Mouse (Mus musculus) kidney, postnatal 0 days (tissue): ENCODE data around the gene Btn1a1. TPM values are rescaled to one million over a fixed set of nuclear protein-coding genes. Genes with fewer than 3 reads are reported as not detected.

Experiments used
- ATAC-seq: fragments of 200-750 bp; cut with Nextera tagmentation; replicated peaks from 2 replicates; pipeline ENCODE4 v1.8.0; 2017; ENCODE audit warnings: low read depth, moderate number of reproducible peaks, moderate TSS enrichment, moderate library complexity; ENCODE audit not compliant: low FRiP score
- DNase-seq: peaks from one replicate; pipeline ENCODE4 v3.0.0-alpha.2; 2016; ENCODE audit warnings: low spot score
- H3K27ac ChIP-seq: fragments of 300-500 bp; sonication (generic); 2 replicates; pipeline ENCODE4 v1.5.1; 2014; ENCODE audit warnings: mild to moderate bottlenecking
- H3K27me3 ChIP-seq: fragments of 300-500 bp; sonication (generic); 2 replicates; pipeline ENCODE4 v1.6.1; 2014; ENCODE audit warnings: low read length, mixed read lengths; ENCODE audit not compliant: insufficient read depth
- H3K36me3 ChIP-seq: fragments of 300-500 bp; sonication (generic); 2 replicates; pipeline ENCODE4 v1.6.1; 2014; ENCODE audit warnings: low read length, mixed read lengths; ENCODE audit not compliant: insufficient read depth
- H3K4me1 ChIP-seq: fragments of 300-500 bp; sonication (generic); replicated peaks from 2 replicates; pipeline ENCODE4 v1.6.1; 2014; ENCODE audit warnings: antibody characterized with exemption, low read length, mixed read lengths; ENCODE audit not compliant: insufficient read depth
- H3K4me2 ChIP-seq: fragments of 300-500 bp; sonication (generic); 2 replicates; pipeline ENCODE4 v1.6.1; 2014; ENCODE audit warnings: mild to moderate bottlenecking, low read length, moderate library complexity, mixed read lengths
- H3K4me3 ChIP-seq: fragments of 300-500 bp; sonication (generic); replicated peaks from 2 replicates; pipeline ENCODE4 v1.5.1; 2014; ENCODE audit warnings: low read depth, low read length
- H3K9ac ChIP-seq: fragments of 300-500 bp; sonication (generic); 2 replicates; pipeline ENCODE4 v1.6.1; 2014; ENCODE audit warnings: low read depth, low read length
- H3K9me3 ChIP-seq: fragments of 300-500 bp; sonication (generic); replicated peaks from 2 replicates; pipeline ENCODE4 v1.6.1; 2016; ENCODE audit warnings: low read length, inconsistent platforms, mixed read lengths
- CTCF ChIP-seq: IDR thresholded peaks from 2 replicates; pipeline ENCODE4 v1.5.1; 2016; ENCODE audit warnings: antibody characterized with exemption, low read depth, mild to moderate bottlenecking, moderate library complexity
- WGBS: fragments of 180-500 bp; shearing (Covaris S2); extraction: QIAGEN DNeasy Blood & Tissue Kit; methylation state at CpG from one replicate; pipeline ENCODE4 v1.1.7; 2014; 5-methylcytosine and 5-hydroxymethylcytosine counted together
- polyA plus RNA-seq: library from polyadenylated mRNA; unstranded; fragments of >200 nt; fragmentation: Nextera tagmentation; extraction: Ambion mirVana; gene quantifications from 2 replicates; pipeline ENCODE4 v1.2.1, GENCODE M21; 2015

Gene Btn1a1
- polyA plus RNA-seq, 1 experiment from 2014 or later = not detected

- DNase-seq (no peak), ATAC-seq (no peak)
- no peak for TF ChIP-seq CTCF
- Histone ChIP-seq H3K36me3 (no peaks in the 10 kb centered on the region), H3K9me3 (no peaks in the 10 kb centered on the region), H3K4me3 (no peak overlapping the region), H3K4me1 (0 out of 2 replicates have a peak, but pooled peaks cover 3% of the 10 kb centered on the region), H3K4me2 (peak overlapping the region; percentile 66; the same call in 1 of the 2 replicates), H3K27me3 (no peaks in the 10 kb centered on the region), H3K9ac (no peak overlapping the region), H3K27ac (no peak overlapping the region)
- WGBS = 61% methylated on average over 5 of the region's 5 CpGs
These were observed 31.9 kb downstream of the Btn1a1 start for GRCm38 (mm10) chr13:23433801-23434200.

DNA sequence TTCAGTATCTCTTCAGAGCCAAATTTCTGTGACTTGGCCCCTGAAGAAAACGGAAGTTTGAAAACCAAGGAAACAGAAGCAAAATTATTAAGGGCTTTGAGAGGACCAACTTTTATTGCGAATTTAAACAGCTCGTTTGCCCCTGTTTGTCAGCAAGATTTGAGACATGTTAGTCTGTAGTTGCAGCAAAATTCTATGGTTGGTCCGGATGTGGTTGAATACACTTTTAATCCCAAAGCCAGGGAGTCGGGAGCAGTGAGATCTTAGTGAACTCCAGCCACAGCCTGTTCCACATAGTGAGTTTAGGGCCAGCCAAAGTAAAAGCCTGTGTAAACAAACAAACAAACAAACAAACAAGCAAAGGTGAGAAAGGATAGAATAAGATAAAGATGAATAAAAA lies 32.5 kb downstream of the Btn1a1 start:
- H3K4me2 ChIP-seq = peak overlapping the region; percentile 66
- no peak for TF ChIP-seq CTCF
- no peaks in the 10 kb centered on the region for H3K27me3 ChIP-seq
- no peaks in the 10 kb centered on the region for H3K9me3 ChIP-seq
- 0 out of 2 replicates have a peak, but pooled peaks cover 3% of the 10 kb centered on the region for H3K4me1 ChIP-seq
- H3K4me3 ChIP-seq = peak overlapping the region; percentile 58
- DNase-seq = no peak
- no peak for ATAC-seq
- 11% methylated on average over 5 of the region's 5 CpGs for WGBS
- peak overlapping the region; percentile 94 for H3K27ac ChIP-seq
- no peaks in the 10 kb centered on the region for H3K36me3 ChIP-seq
- 0 out of 2 replicates have a peak overlapping the region, but pooled peaks have one; percentile 23 for H3K9ac ChIP-seq

DNA sequence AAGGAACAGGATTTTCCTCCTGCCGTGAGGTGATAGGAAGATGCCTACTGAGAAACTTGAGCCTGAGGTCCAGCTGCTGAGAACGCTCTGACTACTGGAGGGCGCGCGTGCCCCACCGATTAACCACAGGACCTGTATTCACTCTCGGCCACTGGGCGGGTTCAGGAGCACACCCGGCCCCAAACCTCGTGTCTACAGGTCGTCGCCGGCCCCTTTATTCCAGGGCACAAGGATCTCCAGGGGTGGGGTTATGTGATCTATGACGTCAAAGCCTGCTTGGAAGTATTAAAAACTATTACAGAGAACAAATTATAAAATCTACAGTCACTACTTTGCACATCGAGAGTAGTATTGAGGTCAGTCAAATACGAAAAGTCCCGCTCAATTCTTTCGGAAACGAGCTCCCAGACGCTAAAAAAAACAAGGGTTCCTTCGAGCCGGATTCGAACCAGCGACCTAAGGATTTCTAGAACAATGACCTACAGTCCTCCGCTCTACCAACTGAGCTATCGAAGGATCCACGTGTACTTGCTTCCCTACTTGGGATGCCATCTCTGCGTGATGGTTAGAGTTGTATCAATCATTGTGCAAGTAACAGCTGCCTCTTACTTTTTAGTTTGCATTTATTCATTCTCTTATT lies 33.0 kb downstream of the Btn1a1 start:
- Histone ChIP-seq H3K9me3 (no peaks in the 10 kb centered on the region), H3K4me1 (0 out of 2 replicates have a peak, but pooled peaks cover 3% of the 10 kb centered on the region), H3K27ac (peak overlapping the region; percentile 94), H3K4me2 (peak overlapping the region; percentile 66), H3K27me3 (no peaks in the 10 kb centered on the region), H3K4me3 (peak overlapping the region; percentile 58), H3K36me3 (no peaks in the 10 kb centered on the region), H3K9ac (peak overlapping the region; percentile 63; the same call in 1 of the 2 replicates)
- peak; percentile 95 for ATAC-seq
- DNase-seq = peak; percentile 99
- WGBS = under 1% methylated on average over 28 of the region's 28 CpGs
- TF ChIP-seq CTCF = peak; percentile 90

GRCm38 (mm10) chr13:23431351-23431771 lies 34.3 kb downstream of the Btn1a1 start:
- ATAC-seq (peak; percentile 67), DNase-seq (peak; percentile 93)
- H3K36me3 ChIP-seq = no peaks in the 10 kb centered on the region
- H3K27me3 ChIP-seq = no peaks in the 10 kb centered on the region
- peak overlapping the region; percentile 66 for H3K4me2 ChIP-seq
- 0 out of 2 replicates have a peak, but pooled peaks cover 3% of the 10 kb centered on the region for H3K4me1 ChIP-seq
- WGBS = under 1% methylated on average over 15 of the region's 15 CpGs
- H3K4me3 ChIP-seq = peak overlapping the region; percentile 58
- peak overlapping the region; percentile 63; the same call in 1 of the 2 replicates for H3K9ac ChIP-seq
- no peak for TF ChIP-seq CTCF
- H3K27ac ChIP-seq = peak overlapping the region; percentile 94
- H3K9me3 ChIP-seq = no peaks in the 10 kb centered on the region

- peak overlapping the region; percentile 94 for H3K27ac ChIP-seq
- DNase-seq (peak; percentile 96), ATAC-seq (peak; percentile 41)
- H3K9ac ChIP-seq = peak overlapping the region; percentile 63
- no peaks in the 10 kb centered on the region for H3K27me3 ChIP-seq
- H3K36me3 ChIP-seq = no peaks in the 10 kb centered on the region
- peak overlapping the region; percentile 58 for H3K4me3 ChIP-seq
- H3K4me1 ChIP-seq = 0 out of 2 replicates have a peak, but pooled peaks cover 3% of the 10 kb centered on the region
- H3K4me2 ChIP-seq = peak overlapping the region; percentile 66
- under 1% methylated on average over 17 of the region's 17 CpGs for WGBS
- H3K9me3 ChIP-seq = no peaks in the 10 kb centered on the region
- peak; percentile 67 for TF ChIP-seq CTCF
These were observed 35.0 kb downstream of the Btn1a1 start for GRCm38 (mm10) chr13:23430734-23431133.

DNA sequence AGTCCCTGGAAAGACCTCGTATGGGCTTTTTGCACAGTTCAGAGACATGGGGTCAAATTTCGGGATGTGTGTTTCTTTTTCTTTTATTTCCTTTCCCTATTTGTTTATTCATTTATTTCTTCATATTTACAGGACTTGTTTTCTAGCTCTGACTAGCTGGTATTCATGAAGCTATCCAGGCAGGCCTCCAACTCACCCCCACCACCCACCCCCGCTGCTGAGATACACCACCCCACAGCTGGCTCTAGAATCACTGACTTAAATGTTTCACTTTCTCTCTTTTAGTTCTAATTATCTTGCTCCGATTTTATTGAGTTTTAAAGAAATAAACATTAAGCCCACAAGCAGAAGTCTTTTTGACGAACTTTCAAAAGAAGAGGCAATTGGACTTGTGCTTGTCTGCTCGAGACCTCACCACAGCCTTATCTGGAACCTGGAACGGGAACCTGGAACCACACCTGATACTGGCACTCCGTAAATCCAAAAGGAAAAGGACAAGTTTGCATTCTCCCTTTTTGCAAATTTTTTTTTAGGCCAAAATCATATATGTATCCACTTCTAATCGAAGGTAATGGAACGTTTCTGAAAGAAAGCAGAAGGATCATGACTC lies 35.8 kb downstream of the Btn1a1 start:
- DNase-seq = no peak

More for the DNA sequence above, 35.8 kb downstream of the Btn1a1 start:
- no peak for TF ChIP-seq CTCF
- Histone ChIP-seq H3K27ac (no peak overlapping the region; the same call in 1 of the 2 replicates), H3K4me3 (peak overlapping the region; percentile 58), H3K9ac (peak overlapping the region; percentile 63; the same call in 1 of the 2 replicates), H3K4me1 (0 out of 2 replicates have a peak, but pooled peaks cover 3% of the 10 kb centered on the region), H3K36me3 (no peaks in the 10 kb centered on the region), H3K4me2 (peak overlapping the region; percentile 66), H3K27me3 (no peaks in the 10 kb centered on the region), H3K9me3 (no peaks in the 10 kb centered on the region)
- ATAC-seq = no peak
- 32% methylated on average over 10 of the region's 10 CpGs for WGBS
